Mouse (Mus musculus) heart, adult 8-10 months (tissue): Measurements from ENCODE around the gene Naa40. TPM values are rescaled to one million over a fixed set of nuclear protein-coding genes. Genes with fewer than 3 reads are reported as not detected.

ENCODE experiments used
- DNase-seq: peaks from one replicate; pipeline ENCODE4 v3.0.0; 2022; ENCODE audit warnings: low spot score
- total RNA-seq, 4 experiments: library from RNA; stranded (reverse); gene quantifications; 2 replicates each; pipeline ENCODE4 v1.2.4; 2022

Naa40 gene
- total RNA-seq, 4 experiments from 2014 or later, result 11.7 to 21.1 (median 17.1) TPM

GRCm38 (mm10) chr19:7182273-7182949, 58.6 kb downstream of the Naa40 start:
- no peak for DNase-seq

- DNase-seq, result no peak
Observed at GRCm38 (mm10) chr19:7181496-7181895, 59.5 kb downstream of the Naa40 start.

GRCm38 (mm10) chr19:7180756-7181405, 60.1 kb downstream of the Naa40 start:
- no peak for DNase-seq

- DNase-seq, result no peak
Observed at GRCm38 (mm10) chr19:7178841-7179452, 62.0 kb downstream of the Naa40 start.

- no peak for DNase-seq
Observed at GRCm38 (mm10) chr19:7177804-7178511, 63.0 kb downstream of the Naa40 start.

GRCm38 (mm10) chr19:7176041-7176696, 64.8 kb downstream of the Naa40 start:
- DNase-seq, result no peak

Other genes starting within 250 kb of the Naa40 start
- 10 to 100 TPM; 48.7 to 62.9 (median 53.7) TPM for gene Dnajc4, start 248.6 kb downstream of the Naa40 start, total RNA-seq
- gene Nudt22, start 245.1 kb downstream of the Naa40 start, total RNA-seq, result 10 to 100 TPM; 26.8 to 34.4 (median 29.9) TPM
- gene Trpt1, start 245.1 kb downstream of the Naa40 start, total RNA-seq, result 10 to 100 TPM; 26.1 to 30.5 (median 27.3) TPM
- 1 to 10 TPM; 3.3 to 9.6 (median 4.4) TPM for gene Fermt3, start 221.7 kb downstream of the Naa40 start, total RNA-seq
- gene Stip1, start 201.2 kb downstream of the Naa40 start, total RNA-seq, result 100 to 1,000 TPM in 3 of 4 experiments, 10 to 100 TPM in 1; 96.7 to 125 (median 109) TPM
- gene Macrod1, start 184.4 kb downstream of the Naa40 start, total RNA-seq, result 100 to 1,000 TPM; 318 to 340 (median 328) TPM
- 1 to 10 TPM in 3 of 4 experiments, under 1 TPM in 1; 0.92 to 2.0 (median 1.4) TPM for gene Flrt1, start 135.5 kb downstream of the Naa40 start, total RNA-seq
- gene Otub1, start 34.9 kb downstream of the Naa40 start, total RNA-seq, result 10 to 100 TPM; 62.2 to 71.6 (median 68.0) TPM
- 100 to 1,000 TPM; 406 to 459 (median 432) TPM for gene Cox8a, start 23.6 kb downstream of the Naa40 start, total RNA-seq
- gene Rcor2, start 26.1 kb upstream of the Naa40 start, total RNA-seq, result 10 to 100 TPM in 1 of 4 experiments, 1 to 10 TPM in 3; 5.5 to 12.7 (median 7.3) TPM
- 10 to 100 TPM; 44.5 to 54.2 (median 47.1) TPM for gene Mark2, start 100.7 kb upstream of the Naa40 start, total RNA-seq
- 10 to 100 TPM; 13.3 to 15.1 (median 13.8) TPM for gene Spindoc, start 141.8 kb upstream of the Naa40 start, total RNA-seq
- 10 to 100 TPM; 11.5 to 12.0 (median 11.8) TPM for gene 2700081O15Rik, start 176.4 kb upstream of the Naa40 start, total RNA-seq
- gene Rtn3, start 242.1 kb upstream of the Naa40 start, total RNA-seq, result 10 to 100 TPM; 68.0 to 76.0 (median 73.0) TPM